Mouse (Mus musculus): ENCODE measurements at regions not wholly inside any gene's neighbourhood (a gene's known extent, or its start where the extent isn't known, plus 50 kb on each side); places are given as distances from the start of the nearest gene placed in this dataset.

GRCm38 (mm10) chr13:99577686-99578085, 61.3 kb upstream of the Map1b start:
- no peaks in the 10 kb centered on the region for H3K36me3 ChIP-seq (ENCODE audit: control insufficient read depth, insufficient read depth)
- H3K4me2 ChIP-seq (ENCODE audit: low read depth, low read length), result no peak overlapping the region
- no peaks in the 10 kb centered on the region; the same call in 1 of the 2 replicates for H3K9me3 ChIP-seq (replicated peaks; ENCODE audit: control insufficient read depth, low read length)
- WGBS, result 69% methylated on average over 4 of the region's 4 CpGs
- no peaks in the 10 kb centered on the region for H3K27me3 ChIP-seq (ENCODE audit: control insufficient read depth, insufficient read depth, low read length)
- no peak overlapping the region for H3K27ac ChIP-seq (ENCODE audit: low read length)
- H3K4me1 ChIP-seq (ENCODE audit: control insufficient read depth, insufficient read depth, low read length), result no peaks in the 10 kb centered on the region
- H3K4me3 ChIP-seq (ENCODE audit: low read length), result no peak overlapping the region
- no peak for ATAC-seq (replicated peaks; ENCODE audit: extremely low read depth, insufficient read depth, low FRiP score)
- H3K9ac ChIP-seq (ENCODE audit: low read length), result no peak overlapping the region

GRCm38 (mm10) chr13:99573021-99573420, 56.7 kb upstream of the Map1b start:
- ATAC-seq (replicated peaks; ENCODE audit: extremely low read depth, insufficient read depth, low FRiP score), result no peak
- Histone ChIP-seq H3K36me3 (ENCODE audit: control insufficient read depth, insufficient read depth) (no peaks in the 10 kb centered on the region), H3K9me3 (replicated peaks; ENCODE audit: control insufficient read depth, low read length) (no peaks in the 10 kb centered on the region), H3K9ac (ENCODE audit: low read length) (no peak overlapping the region), H3K27me3 (ENCODE audit: control insufficient read depth, insufficient read depth, low read length) (no peaks in the 10 kb centered on the region), H3K4me3 (ENCODE audit: low read length) (no peak overlapping the region), H3K4me2 (ENCODE audit: low read depth, low read length) (no peak overlapping the region), H3K27ac (ENCODE audit: low read length) (no peak overlapping the region), H3K4me1 (ENCODE audit: control insufficient read depth, insufficient read depth, low read length) (no peaks in the 10 kb centered on the region)
- WGBS, result 76% methylated on average over 7 of the region's 7 CpGs

GRCm38 (mm10) chr13:99572381-99572780, 56.0 kb upstream of the Map1b start:
- no peaks in the 10 kb centered on the region for H3K27me3 ChIP-seq (ENCODE audit: control insufficient read depth, insufficient read depth, low read length)
- ATAC-seq (replicated peaks; ENCODE audit: extremely low read depth, insufficient read depth, low FRiP score), result no peak
- no peak overlapping the region for H3K27ac ChIP-seq (ENCODE audit: low read length)
- 83% methylated on average over 5 of the region's 5 CpGs for WGBS
- no peaks in the 10 kb centered on the region for H3K36me3 ChIP-seq (ENCODE audit: control insufficient read depth, insufficient read depth)
- H3K4me3 ChIP-seq (ENCODE audit: low read length), result no peak overlapping the region
- no peak overlapping the region for H3K4me2 ChIP-seq (ENCODE audit: low read depth, low read length)
- H3K4me1 ChIP-seq (ENCODE audit: control insufficient read depth, insufficient read depth, low read length), result no peaks in the 10 kb centered on the region
- no peak overlapping the region for H3K9ac ChIP-seq (ENCODE audit: low read length)
- no peaks in the 10 kb centered on the region for H3K9me3 ChIP-seq (replicated peaks; ENCODE audit: control insufficient read depth, low read length)
